Mouse (Mus musculus) cerebellum, postnatal 10 days (tissue): Measurements from ENCODE around the gene Usp35.

ENCODE experiments used
- DNase-seq, 2 experiments: peaks; one replicate each; pipeline ENCODE4 v3.0.0; 2021; ENCODE audit warnings: mixed read lengths in 2 of 2

Gene Usp35

DNA sequence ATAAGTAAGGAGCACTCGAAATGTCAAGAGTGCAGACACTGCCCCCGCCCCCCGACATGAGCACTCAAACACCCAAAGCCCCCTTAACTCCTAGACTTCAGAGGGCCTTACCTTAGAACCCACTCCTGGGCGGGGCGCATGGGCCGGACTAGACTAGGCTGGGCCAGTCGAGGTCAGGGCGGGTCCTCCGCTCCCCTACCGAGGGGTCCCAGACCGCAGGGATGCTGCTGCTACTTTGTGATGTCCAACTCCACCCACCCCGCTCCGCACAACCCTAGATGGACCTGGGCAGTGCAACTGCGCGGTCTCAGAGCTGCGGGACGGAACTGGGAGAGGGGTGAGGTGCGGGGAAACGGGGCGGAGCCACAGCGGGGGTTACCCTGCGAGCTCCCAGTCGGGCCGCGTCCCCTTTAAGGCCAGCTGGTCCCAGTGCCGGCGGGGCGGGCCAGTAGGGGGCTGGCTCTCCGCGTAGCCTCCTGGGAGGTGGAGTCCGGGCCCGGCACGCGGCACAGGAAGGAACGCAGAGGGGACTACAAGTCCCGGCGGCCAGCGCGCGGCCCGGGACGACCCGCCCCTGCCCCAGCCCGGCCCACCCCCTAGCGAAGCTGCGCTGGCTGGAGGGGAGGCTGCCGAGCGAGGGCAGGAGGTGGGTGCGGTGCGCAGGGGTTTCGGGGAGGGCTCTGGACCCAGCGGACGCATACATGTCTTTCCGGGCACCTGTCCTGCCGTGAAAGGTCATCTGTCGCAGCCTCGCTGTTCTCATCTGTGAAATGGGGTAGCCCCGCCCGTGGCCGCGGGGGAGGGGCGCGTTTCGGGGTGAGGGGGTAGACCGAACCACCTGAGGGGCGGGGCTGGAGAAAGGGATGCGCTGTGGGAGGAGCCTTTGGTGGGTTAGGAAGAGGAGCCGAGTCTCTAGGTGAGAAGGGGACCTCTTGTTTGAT, at the start of gene Usp35, which contains the start of gene Kctd21:
Gene Usp35, minus strand, starts transcription at position 295 of the 941 bp plus-strand sequence.
Gene Kctd21, plus strand, starts transcription at position 602 of the 941 bp plus-strand sequence.
- DNase-seq = peak; percentile 98 to 99

DNA sequence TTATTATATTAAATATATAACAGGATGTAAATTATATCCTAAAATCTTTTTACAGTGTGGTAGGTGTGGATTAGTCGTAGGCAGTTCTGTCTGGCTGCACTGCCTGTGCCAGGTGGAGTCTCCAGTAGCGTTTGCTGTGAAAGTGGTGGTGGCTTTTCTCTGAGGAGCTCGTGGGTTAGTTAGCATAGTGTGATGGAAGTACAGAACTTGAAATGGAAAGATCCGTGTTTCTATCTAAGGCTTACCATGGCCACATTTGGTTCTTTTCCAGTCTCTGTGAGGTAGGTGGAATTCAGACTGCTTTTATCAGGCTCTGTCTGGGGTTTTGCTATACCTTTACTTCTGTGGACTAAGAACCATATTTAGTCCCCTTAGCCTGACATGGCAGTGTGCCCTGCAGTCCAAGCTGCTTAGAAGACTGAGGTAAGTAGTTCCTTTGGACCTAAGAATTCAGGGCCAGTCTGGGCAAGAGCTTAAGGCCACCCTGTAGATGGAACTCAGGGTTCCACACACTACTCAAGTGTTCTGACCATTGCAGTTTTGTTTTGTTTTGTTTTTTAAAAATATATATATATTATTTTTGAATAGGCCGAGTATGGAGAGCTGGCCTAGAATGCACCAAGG, 48.8 kb upstream of the Usp35 start:
- no peak for DNase-seq

DNA sequence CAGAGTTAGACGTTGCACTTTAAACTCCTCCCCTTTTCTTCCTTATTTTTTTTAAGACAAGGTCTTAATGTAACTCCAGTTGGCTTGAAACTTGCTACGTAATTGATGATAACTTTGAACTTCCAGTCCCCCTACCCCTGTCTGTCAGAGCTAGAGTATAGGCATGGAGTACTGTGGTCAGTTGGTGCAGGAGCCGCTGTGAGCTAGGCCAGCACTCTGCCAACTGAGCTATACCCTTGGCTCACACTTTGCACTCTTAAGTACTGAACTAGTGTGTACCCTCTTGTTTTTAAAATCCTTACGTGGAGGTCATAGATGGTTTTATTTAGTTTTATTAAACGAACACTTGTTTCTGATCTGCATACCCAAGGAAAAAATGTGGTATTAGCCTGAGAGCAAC, 47.5 kb upstream of the Usp35 start:
- DNase-seq = no peak

DNA sequence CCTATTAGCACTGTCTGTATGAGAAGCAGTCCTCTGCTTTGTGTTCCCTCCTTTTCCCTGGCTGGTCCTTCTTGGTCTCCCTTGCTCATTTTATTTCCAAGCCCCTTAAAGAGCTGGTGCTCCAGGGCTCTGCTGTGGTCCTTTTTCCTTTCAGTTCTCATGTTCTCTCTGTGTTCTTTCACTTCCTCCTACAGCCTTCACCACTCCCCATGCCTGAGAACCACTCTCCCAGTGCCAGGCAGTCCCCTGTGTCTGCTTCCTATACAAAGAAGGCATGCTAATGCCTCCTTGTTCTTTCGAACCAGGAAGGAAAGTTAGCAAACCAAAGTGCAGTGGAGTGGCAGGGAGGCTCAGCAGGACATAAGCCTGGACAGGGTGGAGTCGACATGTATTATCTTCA, 44.1 kb upstream of the Usp35 start:
- DNase-seq = no peak

DNA sequence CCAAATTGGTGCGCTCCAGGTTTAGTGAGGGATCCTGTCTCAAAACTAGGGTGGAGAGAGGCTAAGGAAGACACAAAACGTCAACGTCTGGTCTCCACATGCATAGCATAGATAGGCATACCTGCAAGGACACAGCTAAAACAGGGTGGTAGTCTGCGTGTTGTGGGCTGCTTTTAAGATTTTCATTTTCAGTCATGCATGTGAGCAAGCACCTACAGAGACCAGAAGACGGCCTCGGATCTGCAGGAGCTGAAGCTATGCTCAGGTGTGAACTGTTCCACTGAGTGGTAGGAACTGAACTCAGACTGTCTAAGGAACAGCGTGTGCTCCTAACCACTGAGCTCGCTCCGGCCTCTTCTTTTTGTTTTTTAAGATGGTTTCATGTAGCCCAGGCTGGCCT, 43.3 kb upstream of the Usp35 start:
- DNase-seq = no peak

DNA sequence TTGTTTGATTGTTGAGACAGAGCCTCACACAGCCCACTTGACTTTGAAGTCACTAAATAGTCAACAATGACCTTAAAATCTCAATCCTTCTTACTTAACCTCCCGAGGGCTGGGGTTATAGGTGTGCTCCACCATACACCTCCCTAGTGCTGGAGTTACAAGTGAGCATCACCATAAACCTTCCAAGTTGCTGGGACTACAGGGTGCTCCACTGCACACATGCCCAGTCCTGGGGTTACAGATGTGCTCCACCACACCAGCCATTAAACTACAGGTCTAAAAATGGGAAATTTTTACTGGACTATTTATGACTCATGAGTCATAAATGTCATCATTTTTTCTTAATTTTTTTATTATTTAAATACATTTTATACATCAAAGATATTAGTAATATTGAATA, 34.1 kb upstream of the Usp35 start:
- no peak for DNase-seq

DNA sequence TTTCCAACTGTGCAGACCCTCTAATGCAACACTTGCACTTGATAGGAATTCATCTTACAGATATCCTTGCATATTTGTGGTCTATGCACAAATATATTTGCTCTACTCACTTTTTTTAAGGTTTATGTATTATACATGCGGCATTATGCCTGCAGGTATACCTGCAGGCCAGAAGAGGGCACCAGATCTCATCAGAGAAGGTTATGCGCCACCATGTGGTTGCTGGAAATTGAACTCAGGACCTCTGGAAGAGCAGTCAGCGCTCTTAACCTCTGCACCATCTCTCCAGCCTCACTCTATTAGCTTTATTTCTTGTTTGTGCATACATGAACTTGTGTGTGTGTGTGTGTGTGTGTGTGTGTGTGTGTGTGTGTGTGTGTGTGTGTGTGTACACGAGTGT, 29.6 kb upstream of the Usp35 start:
- peak; percentile 65 to 66 for DNase-seq

DNA sequence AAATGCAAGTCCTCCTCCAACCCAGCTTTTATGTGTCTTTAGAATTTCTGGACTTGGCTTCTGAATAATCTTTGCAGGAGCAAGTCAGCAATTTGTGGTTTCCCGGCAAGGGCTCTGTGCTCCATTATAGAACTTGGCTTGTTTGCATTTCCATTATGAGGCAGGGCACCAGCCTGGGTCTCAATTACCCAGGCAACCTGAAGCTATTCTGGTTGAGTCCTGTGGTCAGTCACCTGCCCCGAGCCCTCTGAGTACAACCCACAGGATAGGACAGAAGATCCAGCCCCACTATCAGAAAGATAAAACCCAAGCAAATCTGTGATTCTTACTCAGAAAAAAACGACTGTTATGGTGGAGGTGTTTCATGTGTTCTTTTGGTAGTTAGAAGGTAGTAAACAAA, 29.1 kb upstream of the Usp35 start:
- no peak for DNase-seq

DNA sequence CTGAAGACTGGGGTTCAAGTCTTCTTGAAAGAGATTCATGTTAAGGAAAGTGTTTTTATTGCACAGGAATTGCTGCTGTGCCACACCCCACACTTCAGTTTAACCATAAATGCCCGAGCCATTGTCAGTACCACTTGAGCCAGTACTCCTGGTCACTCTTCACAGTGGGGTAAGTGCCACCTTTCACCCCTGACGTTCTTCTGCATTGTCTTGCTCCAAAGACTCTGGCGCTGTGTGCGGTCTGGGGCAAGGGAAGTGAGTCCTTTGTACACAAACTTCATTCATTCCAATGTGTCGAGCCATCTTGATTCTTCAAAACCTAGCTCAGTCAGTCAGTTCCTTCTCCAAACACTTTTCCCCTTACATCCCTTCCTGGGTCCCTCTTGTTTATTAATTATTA, 28.3 kb upstream of the Usp35 start:
- no peak for DNase-seq

DNA sequence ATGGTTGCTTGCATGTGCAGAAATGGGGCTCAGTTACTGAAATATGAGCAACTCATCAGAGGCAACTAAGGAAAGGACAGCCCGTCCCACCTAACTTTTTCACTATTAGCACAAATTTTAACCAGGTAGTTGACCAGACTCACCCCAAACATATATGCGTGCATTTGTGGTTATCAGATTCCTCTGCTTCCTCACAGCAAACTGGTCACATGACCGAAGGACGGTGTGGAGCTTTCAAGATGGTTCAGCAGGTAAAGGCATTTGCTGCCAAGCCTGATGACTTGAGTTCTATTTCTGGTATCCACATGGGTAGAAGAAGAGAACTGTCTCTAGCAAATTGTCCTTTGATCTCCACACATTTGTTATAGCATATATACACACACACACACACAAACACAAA, 26.5 kb upstream of the Usp35 start:
- no peak for DNase-seq

DNA sequence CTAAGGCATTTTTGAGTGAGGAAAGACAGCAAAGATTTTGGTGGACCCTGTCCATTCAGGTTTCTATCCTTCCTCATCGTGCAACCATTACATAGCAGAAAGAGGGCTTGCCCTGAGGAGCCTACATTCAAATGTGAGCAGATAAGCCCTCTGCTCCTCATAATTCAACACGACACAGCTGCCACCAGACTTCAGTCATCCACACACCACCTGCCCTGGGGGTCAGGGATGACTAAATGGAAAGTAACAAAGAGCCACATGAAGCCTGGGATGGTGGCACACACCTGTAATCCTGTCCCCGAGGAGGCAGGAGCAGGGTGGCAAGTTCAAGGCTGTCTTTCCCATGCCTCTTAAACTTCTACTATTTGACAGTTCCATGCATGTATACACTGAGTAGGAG, 26.0 kb upstream of the Usp35 start:
- no peak for DNase-seq

DNA sequence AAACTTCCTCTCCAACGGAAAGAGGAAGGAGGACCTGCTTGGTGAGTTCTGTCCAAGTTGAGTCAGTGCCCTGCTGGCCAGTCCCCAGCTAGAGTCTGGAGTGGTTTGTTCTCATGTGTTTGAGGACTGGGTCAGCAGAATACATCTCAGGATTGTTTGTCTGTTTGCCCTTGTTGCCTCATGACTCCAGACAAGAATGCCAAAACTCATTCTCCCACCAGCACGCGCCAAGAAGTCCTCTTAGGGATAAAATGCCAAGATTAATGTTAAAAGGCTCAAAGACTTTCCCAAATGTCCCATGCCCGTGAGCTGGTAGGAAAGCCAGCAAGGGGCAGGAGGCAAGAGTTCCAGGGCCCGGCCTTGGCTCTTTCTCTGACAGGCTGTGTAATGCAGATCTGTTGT, 25.1 kb upstream of the Usp35 start:
- DNase-seq = peak; percentile 12 to 36

DNA sequence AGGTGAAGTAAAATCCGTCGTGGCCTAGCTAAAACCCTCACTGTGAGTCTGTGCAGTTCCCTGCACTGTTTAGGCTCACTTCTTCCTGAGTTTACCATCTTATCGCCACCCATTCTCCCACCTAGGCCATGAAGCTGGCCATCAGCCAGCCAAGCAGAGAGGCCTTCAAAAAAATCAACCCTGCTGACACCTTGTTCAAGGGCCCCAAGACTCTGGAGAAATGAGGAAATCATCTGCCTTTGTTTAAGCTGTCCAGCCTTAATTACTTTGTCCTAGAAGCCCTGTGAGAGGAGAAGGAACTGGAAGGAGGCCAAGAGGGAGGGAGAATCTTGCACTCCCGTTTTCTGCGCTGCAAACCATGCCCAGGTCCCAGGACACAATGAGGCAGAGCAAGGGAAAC, 24.4 kb upstream of the Usp35 start:
- peak; percentile 17 to 21 for DNase-seq

DNA sequence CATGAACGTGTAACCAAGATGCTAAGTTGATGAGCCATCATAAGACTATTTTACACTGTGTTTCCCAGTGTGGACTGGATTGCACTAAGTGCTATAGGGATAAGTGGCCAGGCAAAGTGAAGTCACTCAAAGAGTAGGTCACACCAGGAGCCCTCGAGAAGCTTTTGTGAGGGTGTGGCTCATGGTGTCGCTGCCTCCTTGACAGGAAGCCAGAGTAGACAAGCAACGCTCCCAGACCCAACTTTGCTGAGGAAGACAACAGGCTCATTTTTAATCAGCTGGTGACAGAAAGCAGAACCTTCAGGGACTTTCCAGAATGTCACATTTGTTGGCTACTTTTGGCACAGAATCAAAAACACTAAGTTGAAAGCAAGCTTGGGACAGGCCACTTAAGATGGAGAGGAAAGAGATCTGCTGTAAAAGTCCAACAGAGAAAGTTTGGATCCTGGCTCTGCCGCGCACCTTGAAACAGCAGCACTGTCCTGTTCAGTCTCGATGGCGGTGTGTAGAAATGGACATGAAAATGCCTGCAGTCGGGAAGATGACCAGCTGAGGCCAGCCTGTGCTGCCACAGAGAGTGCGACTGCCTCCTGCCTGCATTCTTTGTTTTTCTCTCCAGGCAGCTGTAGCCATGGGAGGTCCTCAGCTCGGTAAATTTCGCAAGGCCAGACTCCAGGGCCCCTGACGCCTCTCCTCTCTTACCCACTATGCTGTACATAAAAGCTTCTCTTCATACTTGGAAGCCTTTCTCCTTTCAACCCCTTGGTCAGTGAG, 23.4 kb upstream of the Usp35 start:
- no peak for DNase-seq

DNA sequence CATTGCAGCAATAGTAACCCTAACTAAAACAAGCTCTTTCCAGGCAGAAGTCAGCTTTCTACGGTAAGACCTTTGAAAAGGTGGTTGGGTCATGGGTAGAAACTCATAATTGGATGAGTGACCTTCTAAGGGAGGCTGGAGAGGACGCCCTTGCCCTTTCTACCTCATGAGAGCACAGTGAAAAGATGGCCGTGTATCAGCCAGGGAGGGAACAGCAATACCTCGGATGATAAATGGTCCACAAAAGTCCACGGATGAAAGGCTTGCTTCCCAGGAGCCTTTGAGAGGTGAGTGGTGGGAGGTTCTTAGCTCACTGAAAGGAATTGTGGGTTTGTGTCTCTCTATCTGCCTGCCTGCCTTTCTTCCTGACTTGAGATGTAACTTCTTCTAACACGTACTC, 21.5 kb upstream of the Usp35 start:
- no peak for DNase-seq

DNA sequence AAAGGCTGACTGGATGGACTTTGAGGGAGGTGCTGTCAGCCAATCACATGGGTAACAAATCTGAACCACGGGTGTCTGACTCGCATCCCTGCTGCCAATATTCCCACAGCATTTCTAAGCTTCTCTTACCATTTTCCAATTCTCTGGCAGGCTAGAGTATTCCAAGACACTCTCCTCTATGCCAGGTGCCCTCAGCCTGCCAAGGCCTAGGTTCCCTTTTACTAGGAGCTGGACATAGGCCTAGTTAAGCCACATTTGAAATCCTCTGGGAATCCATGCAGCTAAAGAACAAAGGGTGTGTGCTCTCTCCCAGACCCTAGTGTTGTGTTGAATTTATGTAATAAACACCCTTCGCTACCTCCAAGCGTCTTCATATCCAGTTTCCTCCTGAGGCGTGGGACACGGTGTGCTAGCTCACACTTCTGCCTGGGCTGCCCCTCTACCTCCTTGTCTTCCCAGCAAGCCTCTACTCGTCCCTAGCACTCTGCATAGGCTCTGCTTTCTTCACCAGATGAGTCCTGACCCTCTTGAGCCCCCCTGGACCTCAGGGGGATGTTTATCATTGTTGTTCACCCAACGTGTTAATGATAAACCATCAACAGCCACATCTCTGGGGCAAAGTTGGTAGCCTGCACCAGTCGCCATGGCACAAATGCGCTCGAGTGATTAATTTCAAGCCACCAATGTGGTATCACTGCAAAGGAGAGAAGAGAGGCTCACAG, 20.1 kb upstream of the Usp35 start:
- peak; percentile 36 to 53 for DNase-seq

DNA sequence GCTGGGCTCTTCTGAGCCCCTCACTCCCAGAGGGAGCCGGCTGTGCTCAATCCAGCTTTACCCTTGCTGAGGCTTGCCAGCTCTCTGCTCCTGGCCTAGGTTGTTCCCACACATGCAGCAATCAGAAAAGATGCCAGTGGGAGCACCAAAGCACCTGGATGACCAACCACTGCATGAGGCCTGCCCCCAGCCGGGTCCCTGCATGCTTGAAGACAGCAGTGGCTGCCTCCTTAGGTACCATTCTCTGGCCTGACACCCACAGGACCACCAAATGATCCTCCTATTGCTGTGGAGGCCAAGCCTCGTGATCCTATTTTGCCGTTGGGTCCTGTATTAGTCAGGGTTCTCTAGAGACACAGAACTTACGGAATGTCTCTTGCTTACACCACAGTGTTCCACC, 19.1 kb upstream of the Usp35 start:
- DNase-seq = no peak

DNA sequence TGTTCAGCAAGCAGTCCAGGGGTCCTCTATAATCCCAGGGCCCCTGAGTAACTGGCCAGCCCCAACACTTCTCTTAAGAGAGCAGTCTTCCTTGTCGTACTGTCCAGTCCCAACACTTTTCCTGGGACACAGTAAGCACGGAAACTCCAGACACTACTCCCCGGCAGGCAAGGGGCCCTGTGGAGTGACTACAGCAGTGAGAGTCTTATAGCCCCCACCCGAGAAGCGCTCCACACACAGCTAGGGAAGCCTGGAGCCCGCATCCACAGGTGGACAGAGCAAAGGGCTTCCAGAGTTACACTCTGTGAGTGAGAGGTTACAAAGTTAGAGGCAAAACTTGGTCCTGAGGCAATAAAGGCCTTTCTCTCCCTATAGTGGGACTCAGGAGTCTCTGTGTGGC, 17.6 kb upstream of the Usp35 start:
- DNase-seq = no peak

DNA sequence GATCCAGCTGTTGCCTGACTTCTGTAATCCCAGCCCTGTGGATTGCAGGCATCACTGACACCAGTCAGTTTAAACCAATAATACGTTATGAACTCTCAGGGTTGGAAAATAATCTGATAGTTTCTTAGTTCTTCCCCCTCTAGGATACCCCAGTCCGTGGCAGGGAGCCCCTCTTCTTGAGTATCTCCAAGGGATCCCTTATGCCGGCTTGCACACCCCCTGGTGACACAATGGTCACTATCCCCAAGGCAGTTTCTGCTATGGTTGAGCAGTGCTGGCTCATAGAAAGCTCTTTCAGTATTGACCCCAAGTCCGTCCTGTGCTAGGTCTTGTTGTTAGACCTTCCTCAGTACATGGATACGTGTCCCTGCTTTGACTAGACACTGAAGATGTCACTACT, 17.0 kb upstream of the Usp35 start:
- DNase-seq = no peak

DNA sequence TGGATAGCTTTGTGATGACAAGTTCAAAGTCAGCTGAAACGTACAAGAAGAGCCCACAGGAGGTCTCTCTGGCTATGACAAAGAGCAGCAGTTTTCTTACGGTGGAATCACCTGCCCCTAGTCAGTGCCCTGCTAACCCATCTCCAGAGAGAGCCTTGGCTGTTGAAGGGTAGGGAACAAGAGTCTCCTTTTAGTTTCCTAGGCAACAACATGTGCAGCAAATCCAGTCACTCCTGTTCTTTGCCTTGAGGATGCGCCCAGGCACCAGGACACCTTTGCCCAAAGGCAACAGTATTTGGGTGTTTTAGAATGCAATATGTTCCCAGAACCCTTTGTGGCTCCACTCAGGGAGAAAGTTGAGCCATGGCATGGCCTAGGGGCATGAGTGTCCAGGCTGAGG, 16.5 kb upstream of the Usp35 start:
- no peak for DNase-seq

DNA sequence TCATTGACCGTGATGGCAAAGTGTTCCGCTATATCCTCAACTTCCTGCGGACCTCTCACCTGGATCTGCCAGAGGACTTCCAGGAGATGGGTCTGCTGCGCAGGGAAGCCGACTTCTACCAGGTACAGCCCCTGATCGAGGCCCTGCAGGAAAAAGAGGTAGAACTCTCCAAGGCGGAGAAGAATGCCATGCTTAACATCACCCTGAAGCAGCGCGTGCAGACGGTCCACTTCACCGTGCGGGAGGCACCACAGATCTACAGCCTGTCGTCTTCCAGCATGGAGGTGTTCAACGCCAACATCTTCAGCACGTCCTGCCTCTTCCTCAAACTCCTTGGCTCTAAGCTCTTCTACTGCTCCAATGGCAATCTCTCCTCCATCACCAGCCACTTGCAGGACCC, 15.6 kb upstream of the Usp35 start:
- no peak for DNase-seq

DNA sequence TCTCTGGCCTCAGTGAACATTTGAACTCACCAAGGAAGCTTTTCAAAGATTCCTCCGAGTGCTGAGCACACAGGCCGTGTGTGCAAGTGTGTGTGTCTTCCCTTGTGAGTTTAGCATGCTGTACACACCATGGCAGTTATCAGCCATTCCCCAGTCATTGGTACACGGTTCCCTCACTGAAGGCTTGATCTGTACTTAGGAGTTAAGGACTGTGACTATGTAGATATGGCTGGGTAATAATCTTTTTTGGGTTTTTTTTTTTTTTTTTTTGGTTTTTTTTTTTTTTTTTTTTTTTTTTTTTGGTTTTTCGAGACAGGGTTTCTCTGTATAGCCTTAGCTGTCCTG, 15.0 kb upstream of the Usp35 start:
- DNase-seq = no peak
